In the genomic region with DNA sequence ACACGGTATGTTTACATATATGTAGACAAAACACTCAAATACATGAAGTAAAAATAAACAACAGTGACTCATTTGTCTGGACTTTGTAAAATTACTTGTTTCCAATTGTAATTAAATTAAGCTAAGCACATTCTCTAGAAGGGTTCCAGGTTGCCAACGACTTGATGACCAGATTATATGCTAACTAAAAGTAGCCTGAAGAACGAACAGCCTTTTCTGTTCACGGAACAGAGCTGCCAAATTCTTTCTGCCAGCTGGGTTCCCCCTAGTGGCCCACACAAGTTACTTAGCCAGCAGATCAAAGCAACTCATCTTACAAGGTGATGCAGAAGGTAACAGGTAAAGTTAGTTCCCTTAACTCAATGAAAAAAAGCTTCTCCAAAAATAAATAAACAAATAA, we compare ENCODE assay signal across 9 mouse cellular contexts. TPM values are rescaled to one million over a fixed set of nuclear protein-coding genes. Genes with fewer than 3 reads are reported as not detected.
DNase-seq lines count a peak whose midpoint lies in the region; ATAC-seq and TF ChIP-seq lines count a peak whose summit lies in the region.
"Had no signal": no experiment of that assay in that cellular context is flagged by ENCODE, and none has a peak within 500 bp of the region (broad histone marks: within the 10 kb centered on the region; RNA-seq: fewer than 3 reads in every experiment).

No protein-coding gene starts in this region.

- no peaks in the 10 kb centered on the region for H3K4me1 ChIP-seq in lung, embryonic 14.5 days (ENCODE audit: insufficient read depth)
- H3K4me1 ChIP-seq: neural tube, embryonic 12.5 days had no signal

- H3K27ac ChIP-seq in lung, embryonic 14.5 days (ENCODE audit: low read depth) = no peak overlapping the region
- H3K27ac ChIP-seq: neural tube, embryonic 12.5 days had no signal

- no peaks in the 10 kb centered on the region for H3K9me3 ChIP-seq in lung, embryonic 14.5 days (ENCODE audit: low read depth, low read length)
- H3K9me3 ChIP-seq: neural tube, embryonic 12.5 days had no signal

- 7% methylated on average over 4 of the region's 4 CpGs for whole genome bisulfite sequencing in lung, embryonic 14.5 days

- TF ChIP-seq CTCF in lung, embryonic 14.5 days (IDR thresholded peaks at IDR 0.05; ENCODE audit: low read depth) = peak; percentile 69

- H3K4me3 ChIP-seq in lung, embryonic 14.5 days (ENCODE audit: low read depth, low read length) = no peak overlapping the region
- H3K4me3 ChIP-seq: neural tube, embryonic 12.5 days had no signal

- no peaks in the 10 kb centered on the region for H3K36me3 ChIP-seq in lung, embryonic 14.5 days (ENCODE audit: insufficient read depth)
- H3K36me3 ChIP-seq: neural tube, embryonic 12.5 days had no signal

- ATAC-seq in frontal cortex, adult (ENCODE audit: low TSS enrichment) = peak; percentile 88
- no peak; the same call in 1 of the 2 replicates for ATAC-seq in lung, embryonic 14.5 days (ENCODE audit: insufficient read depth)

- DNase-seq in frontal cortex, postnatal 14 days (ENCODE audit: low spot score in 2 of 2) = no peak
- DNase-seq in right cerebral cortex, adult 18-20 months = peak; percentile 25
- DNase-seq in right cerebral cortex, postnatal 25 days = no peak
- peak; percentile 18 to 21 for DNase-seq in cerebellum, postnatal 36 days
- peak; percentile 74 for DNase-seq in lung, embryonic 14.5 days
- no peak for DNase-seq in ovary, postnatal 36 days (ENCODE audit: low spot score)
- no peak for DNase-seq in gastrocnemius, adult 8-10 months (ENCODE audit: low spot score in 2 of 2)

- no peaks in the 10 kb centered on the region for H3K27me3 ChIP-seq in lung, embryonic 14.5 days (ENCODE audit: insufficient read depth, low read length)
- H3K27me3 ChIP-seq: neural tube, embryonic 12.5 days had no signal

- H3K4me2 ChIP-seq in lung, embryonic 14.5 days = no peak overlapping the region
- H3K4me2 ChIP-seq: neural tube, embryonic 12.5 days had no signal

- H3K9ac ChIP-seq in lung, embryonic 14.5 days = no peak overlapping the region
- H3K9ac ChIP-seq: neural tube, embryonic 12.5 days had no signal

RNA-seq across cellular contexts. Expression of gene Fcamr, which starts 16.6 kb away (rescaled TPM):
- polyA plus RNA-seq in lung, embryonic 14.5 days (2014; fragmentation: Nextera tagmentation; extraction: Ambion mirVana) = not detected in 2 replicates
- not detected for total RNA-seq in gastrocnemius, adult 8-10 months (2022)
- polyA plus RNA-seq: neural tube, embryonic 12.5 days had no signal

RNA-seq across cellular contexts. Expression of gene Pigr, which starts 42.4 kb away (rescaled TPM):
- not detected in 2 replicates for polyA plus RNA-seq in lung, embryonic 14.5 days (2014; fragmentation: Nextera tagmentation; extraction: Ambion mirVana)
- total RNA-seq in gastrocnemius, adult 8-10 months (2022) = under 1 TPM in 1 of 4 experiments, not detected in 3; 0.24 TPM
- polyA plus RNA-seq: neural tube, embryonic 12.5 days had no signal

RNA-seq across cellular contexts. Expression of gene AA986860, which starts 52.3 kb away (rescaled TPM):
- 7.8 TPM in 2 replicates for polyA plus RNA-seq in lung, embryonic 14.5 days (2014; fragmentation: Nextera tagmentation; extraction: Ambion mirVana)
- under 1 TPM in 3 of 4 experiments, not detected in 1; 0.09 to 0.22 (median 0.11) TPM for total RNA-seq in gastrocnemius, adult 8-10 months (2022)

RNA-seq across cellular contexts. Expression of gene Pfkfb2, which starts 55.0 kb away (rescaled TPM):
- polyA plus RNA-seq in lung, embryonic 14.5 days (2014; fragmentation: Nextera tagmentation; extraction: Ambion mirVana) = 6.5 and 7.2 TPM in 2 replicates
- 10 to 100 TPM in 3 of 4 experiments, 1 to 10 TPM in 1; 9.6 to 15.0 (median 11.7) TPM for total RNA-seq in gastrocnemius, adult 8-10 months (2022)

Comparison
In these comparisons a context has a peak if more than half of its experiments do, and no peak if none do; other contexts are left out.
1. DNase-seq: peak in right cerebral cortex, adult 18-20 months (single experiment), cerebellum, postnatal 36 days (2 of 2) and lung, embryonic 14.5 days (single experiment); none in frontal cortex, postnatal 14 days (0 of 2), right cerebral cortex, postnatal 25 days (single experiment), ovary, postnatal 36 days (single experiment) and gastrocnemius, adult 8-10 months (0 of 2).